Mouse (Mus musculus) heart, postnatal 4 days (tissue): ENCODE data around the gene Fxyd2. TPM values are rescaled to one million over a fixed set of nuclear protein-coding genes. Genes with fewer than 3 reads are reported as not detected.

Source experiments
- DNase-seq: peaks from one replicate; pipeline ENCODE4 v3.0.0; 2021
- total RNA-seq, 2 experiments: library from RNA; stranded (reverse); gene quantifications; 2 replicates each; pipeline ENCODE4 v1.2.3; 2021

The Fxyd2 gene
- total RNA-seq = under 1 TPM in 1 of 2 experiments, not detected in 1; 0.61 TPM

- no peak for DNase-seq
Measured at GRCm38 (mm10) chr9:45399434-45399833, at the start of gene Fxyd2. Fxyd2 (plus strand) TSS chr9:45399669.

- DNase-seq = no peak
Measured at GRCm38 (mm10) chr9:45349851-45350250, 49.6 kb upstream of the Fxyd2 start.

- DNase-seq = no peak
Measured at GRCm38 (mm10) chr9:45355192-45355591, 44.3 kb upstream of the Fxyd2 start.

- DNase-seq = no peak
Measured at GRCm38 (mm10) chr9:45358356-45358755, 41.1 kb upstream of the Fxyd2 start.

GRCm38 (mm10) chr9:45362051-45362461, 37.4 kb upstream of the Fxyd2 start:
- peak; percentile 50 for DNase-seq

- DNase-seq = no peak
Measured at GRCm38 (mm10) chr9:45363639-45364214, 35.7 kb upstream of the Fxyd2 start.

- no peak for DNase-seq
Measured at GRCm38 (mm10) chr9:45367716-45368115, 31.8 kb upstream of the Fxyd2 start.

- no peak for DNase-seq
Measured at GRCm38 (mm10) chr9:45368341-45368901, 31.0 kb upstream of the Fxyd2 start.

- DNase-seq = peak; percentile 68
Measured at GRCm38 (mm10) chr9:45370117-45370561, 29.3 kb upstream of the Fxyd2 start, which contains the start of gene Fxyd6. Fxyd6 (plus strand) TSS chr9:45370185.

GRCm38 (mm10) chr9:45370616-45371336, 28.7 kb upstream of the Fxyd2 start:
- no peak for DNase-seq

GRCm38 (mm10) chr9:45371337-45371707, 28.1 kb upstream of the Fxyd2 start:
- no peak for DNase-seq

GRCm38 (mm10) chr9:45373896-45374295, 25.6 kb upstream of the Fxyd2 start:
- no peak for DNase-seq

- no peak for DNase-seq
Measured at GRCm38 (mm10) chr9:45374988-45375502, 24.4 kb upstream of the Fxyd2 start.

GRCm38 (mm10) chr9:45376427-45376826, 23.0 kb upstream of the Fxyd2 start:
- DNase-seq = no peak

GRCm38 (mm10) chr9:45376883-45377282, 22.6 kb upstream of the Fxyd2 start:
- DNase-seq = no peak

- DNase-seq = no peak
Measured at GRCm38 (mm10) chr9:45380411-45381251, 18.8 kb upstream of the Fxyd2 start.

GRCm38 (mm10) chr9:45382336-45382735, 17.1 kb upstream of the Fxyd2 start:
- no peak for DNase-seq

- no peak for DNase-seq
Measured at GRCm38 (mm10) chr9:45382834-45383233, 16.6 kb upstream of the Fxyd2 start.

- no peak for DNase-seq
Measured at GRCm38 (mm10) chr9:45383883-45384282, 15.6 kb upstream of the Fxyd2 start.

GRCm38 (mm10) chr9:45386698-45387097, 12.8 kb upstream of the Fxyd2 start:
- DNase-seq = no peak

- peak; percentile 93 for DNase-seq
Measured at GRCm38 (mm10) chr9:45388385-45388994, 11.0 kb upstream of the Fxyd2 start.

GRCm38 (mm10) chr9:45389596-45389995, 9.9 kb upstream of the Fxyd2 start:
- DNase-seq = no peak
